Mouse (Mus musculus): Measurements from ENCODE around the gene Arid4a. TPM values are rescaled to one million over a fixed set of nuclear protein-coding genes. Genes with fewer than 3 reads are reported as not detected.

Gene Arid4a
- 10 to 100 TPM; 21.2 to 22.3 TPM for total RNA-seq (2021)
- long read RNA-seq, experiment 1, partial matches to known transcripts = 24 of 24 reads
- long read RNA-seq, experiment 1, other reads (novel, unspliced or antisense) = 0 of 24 reads
- long read RNA-seq, experiment 2, full-length matches to known transcripts = 2 of 3 reads
- long read RNA-seq, experiment 2, partial matches to known transcripts = 1 of 3 reads
- long read RNA-seq, experiment 2, other reads (novel, unspliced or antisense) = 0 of 3 reads

DNA sequence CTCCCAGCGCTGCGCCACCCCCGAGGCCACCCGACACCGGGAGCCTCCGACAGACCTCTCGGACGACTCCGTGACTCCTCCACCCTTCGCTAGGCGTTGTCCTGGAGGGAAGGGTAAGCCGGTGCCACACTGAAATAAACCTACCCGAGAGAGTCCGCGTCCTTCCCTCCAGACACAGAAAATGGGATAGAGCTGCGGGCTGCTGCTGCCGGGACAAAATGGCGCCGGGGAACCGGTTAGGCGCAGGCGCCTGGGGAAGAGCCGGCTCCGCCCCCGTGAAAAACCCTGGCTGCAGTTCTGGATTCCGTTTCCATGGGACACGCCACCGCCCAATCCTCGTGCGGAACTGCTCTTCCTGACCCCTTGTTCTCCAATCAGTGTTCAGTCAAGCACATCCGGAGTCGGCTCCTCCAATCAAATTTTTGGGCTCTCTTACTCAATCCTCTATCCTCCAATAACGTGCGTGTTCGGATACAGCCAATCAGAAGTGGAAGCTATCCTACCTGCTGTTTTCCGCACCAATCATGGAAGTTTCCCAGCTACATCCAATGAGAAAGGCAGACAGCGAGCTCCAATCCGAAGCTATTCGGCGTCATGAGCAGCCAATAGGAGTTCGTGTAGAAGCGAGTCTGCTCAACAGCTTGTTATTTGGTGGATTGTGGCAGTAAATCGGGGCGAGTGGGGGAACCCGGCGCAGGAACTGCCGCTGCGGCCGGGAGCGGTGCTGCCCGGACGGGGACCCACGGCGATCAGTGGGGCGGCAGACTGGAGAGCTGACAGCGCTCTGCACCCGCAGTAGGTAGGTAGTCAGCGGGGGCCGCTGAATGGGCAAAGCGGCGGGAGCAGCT is at the start of gene Arid4a:
Gene Arid4a (plus strand): TSS at position 628 of the 848 bp plus-strand sequence.
- peak; percentile 97 for DNase-seq

DNA sequence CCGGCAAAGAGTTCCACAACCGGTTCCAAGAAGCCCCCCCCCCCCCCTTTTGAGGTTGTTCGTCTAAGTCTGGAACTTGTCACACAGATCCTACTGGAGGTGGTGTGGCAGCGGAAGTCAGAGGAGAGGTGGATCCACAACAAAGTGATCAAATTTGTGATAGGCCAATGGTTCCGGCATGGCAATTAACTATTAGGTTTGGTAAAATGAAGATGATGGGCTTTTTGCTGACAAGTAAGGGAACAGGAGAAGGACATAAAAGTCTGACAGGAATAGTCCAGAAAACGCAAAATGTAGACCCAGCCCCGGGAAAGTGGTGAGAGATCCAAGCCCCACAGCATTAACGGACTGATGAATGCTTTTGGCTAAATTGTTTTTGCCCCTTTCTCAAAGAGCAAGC is 48.2 kb upstream of the Arid4a start:
- DNase-seq = no peak

DNA sequence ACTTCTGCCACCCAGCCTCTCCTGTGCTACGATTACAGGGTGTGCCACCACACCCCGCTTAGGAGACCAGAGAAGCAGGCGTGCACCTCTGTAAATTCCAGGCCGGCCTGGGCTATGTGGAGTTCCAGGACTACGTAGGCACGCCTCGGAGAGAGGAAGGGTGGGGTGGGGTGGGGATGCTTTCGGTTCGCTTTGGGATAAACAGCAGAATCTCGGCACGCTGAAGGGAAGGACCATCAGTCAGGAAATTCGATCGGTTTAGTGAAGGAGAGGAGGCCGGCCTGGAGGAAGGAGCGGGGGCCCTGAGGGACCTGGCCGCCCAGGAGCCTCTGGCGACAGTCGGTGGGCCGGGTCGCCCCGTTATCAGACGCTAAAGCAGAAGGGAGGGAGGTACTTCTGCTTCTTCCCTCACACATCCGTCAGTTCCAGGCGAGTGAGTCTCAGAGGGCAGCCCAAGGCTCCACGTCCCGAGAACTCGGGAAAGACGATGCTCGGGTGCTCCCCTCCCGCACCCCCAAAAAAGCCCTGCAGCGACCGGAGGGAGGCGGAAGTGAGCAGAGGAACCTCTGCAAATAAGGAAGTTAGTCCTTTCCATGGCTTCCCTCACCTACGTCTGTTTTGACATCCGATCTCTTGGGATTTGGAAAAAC is 47.5 kb upstream of the Arid4a start:
- DNase-seq = peak; percentile 83 to 88

DNA sequence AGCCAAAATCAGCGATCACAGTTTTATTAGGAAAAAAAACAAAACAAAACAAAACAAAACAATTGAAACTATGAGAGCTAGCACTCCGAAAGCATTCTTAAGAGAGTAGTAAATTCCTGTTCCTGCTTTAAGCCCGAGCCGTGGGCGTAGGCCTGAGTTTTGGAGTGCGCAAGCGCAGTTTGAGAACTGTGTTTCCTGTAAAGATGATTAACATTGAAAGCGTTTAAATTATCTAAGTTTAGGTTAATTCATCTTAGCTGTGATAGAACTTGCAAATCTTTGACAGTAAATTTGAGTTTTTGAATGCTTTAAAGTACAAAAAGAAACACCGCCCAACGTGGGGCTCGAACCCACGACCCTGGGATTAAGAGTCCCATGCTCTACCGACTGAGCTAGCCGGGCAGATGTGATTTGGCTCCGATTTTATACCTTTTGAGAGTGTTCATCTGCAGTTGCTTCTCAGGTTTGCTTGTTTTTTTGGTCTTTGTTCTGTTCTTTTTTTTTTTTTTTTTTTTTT is 46.9 kb upstream of the Arid4a start:
- peak; percentile 84 to 89 for DNase-seq

DNA sequence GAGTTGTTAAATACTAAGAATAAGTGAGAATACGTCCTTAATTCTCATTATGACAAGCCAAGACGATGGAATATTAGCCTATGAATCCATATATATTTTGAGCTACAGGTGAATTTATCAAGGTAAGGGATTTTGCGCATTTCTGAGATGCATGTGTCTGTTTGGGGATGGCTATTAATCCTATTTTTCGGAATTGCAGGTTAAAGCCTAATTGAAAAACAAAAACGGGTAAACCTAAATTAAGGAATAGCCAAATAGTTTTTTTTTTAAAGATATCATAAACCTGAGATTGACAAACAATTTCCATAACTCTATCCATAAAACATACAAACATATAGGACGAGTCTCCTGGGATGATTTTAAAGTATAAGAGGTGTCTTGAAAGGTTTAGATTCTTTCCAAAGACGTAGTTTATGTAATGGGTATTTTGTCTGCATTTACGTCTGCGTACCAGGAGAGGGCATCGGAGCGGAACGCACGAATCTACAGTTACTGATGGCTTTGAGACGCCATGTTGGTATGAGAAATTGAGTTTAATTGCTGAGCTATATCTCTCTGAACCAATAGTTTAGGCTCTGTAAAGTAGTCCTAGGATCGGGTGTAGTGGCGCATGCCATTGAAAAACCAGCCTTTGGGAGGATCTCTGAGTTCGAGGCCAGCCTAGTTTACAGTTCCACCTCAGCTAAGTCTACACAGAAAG is 46.2 kb upstream of the Arid4a start:
- peak; percentile 52 to 60 for DNase-seq

GRCm38 (mm10) chr12:70973831-70974230 is 42.0 kb upstream of the Arid4a start:
- DNase-seq = no peak

DNA sequence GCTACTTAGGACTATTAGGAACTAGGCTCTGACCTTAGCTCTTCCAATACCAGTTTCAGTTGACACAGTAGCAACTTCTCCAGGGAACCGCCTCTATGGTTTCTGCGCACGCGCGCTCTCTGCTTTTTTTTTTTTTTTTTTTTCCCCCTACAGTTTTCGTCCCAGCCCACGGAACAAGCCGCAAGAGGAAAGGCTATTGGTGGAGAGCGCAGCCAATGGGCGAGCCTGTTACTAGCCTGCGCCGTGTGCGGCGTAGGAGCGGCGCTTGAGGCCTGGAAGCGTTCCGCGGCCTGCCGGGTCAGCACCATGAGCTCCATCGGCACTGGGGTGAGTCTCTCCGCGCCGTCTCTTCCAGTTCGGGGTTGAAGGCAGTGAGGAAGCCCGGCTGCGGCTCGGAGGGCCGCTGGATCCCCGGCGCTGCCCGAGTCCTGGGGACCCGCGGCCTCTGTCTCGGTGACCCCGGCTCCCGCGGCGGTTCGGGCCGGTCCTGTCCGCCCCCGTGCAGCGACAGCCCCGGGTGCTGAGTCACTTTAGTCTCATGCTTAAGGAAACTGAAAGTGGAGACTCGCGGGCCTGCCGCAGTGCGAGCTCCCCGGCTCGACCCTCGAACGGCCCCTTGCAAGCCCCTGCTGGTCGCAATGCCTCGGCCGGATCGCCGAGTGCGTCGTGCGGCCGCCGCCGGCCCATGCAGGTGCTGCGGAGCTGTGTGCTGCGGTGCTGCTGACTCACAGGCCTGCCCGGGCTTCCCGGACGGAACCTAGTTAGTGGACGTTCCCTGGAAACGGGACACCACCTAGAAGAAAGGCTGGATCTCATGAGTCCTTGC is 41.1 kb upstream of the Arid4a start, which contains the start of gene Psma3:
Gene Psma3 (plus strand): TSS at position 181 of the 826 bp plus-strand sequence.
- DNase-seq = peak; percentile 92

DNA sequence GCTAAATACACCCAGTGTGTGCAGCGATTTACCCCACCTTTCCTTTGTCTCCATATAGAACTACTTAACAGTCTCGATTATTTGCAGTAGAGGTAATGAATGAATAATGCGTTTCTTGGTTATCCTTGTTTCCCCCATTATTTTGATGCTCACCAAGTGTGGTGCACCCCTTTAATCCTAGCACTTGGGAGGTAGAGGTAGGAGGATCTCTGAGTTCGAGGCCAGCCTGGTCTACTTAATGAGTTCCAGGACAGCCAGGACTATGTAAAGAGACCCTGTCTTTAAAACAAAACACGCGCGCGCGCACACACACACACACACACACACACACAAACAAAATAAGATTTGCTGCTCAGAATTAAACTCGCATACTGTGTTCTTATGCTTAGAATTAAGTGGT is 40.4 kb upstream of the Arid4a start:
- no peak for DNase-seq

GRCm38 (mm10) chr12:70975891-70976290 is 39.9 kb upstream of the Arid4a start:
- DNase-seq = no peak

DNA sequence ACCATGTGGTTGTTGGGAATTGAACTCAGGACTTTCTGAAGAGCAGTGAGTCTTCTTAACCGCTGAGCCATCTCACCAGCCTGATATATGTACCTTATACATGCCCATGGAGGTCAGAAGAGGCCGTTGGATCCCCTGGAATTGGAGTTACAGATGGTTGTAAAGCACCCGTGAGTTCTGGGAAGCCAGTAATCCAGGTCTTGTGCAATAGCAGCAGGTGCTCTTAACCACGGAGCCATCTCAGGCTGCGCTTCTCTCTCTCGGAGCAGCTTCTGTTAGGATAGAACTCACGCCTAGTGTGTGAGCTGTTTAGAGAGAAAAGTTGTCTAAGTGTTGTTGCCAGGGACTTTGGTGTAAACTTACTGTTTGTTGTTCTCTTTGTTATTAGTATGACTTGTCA is 37.4 kb upstream of the Arid4a start:
- no peak for DNase-seq

DNA sequence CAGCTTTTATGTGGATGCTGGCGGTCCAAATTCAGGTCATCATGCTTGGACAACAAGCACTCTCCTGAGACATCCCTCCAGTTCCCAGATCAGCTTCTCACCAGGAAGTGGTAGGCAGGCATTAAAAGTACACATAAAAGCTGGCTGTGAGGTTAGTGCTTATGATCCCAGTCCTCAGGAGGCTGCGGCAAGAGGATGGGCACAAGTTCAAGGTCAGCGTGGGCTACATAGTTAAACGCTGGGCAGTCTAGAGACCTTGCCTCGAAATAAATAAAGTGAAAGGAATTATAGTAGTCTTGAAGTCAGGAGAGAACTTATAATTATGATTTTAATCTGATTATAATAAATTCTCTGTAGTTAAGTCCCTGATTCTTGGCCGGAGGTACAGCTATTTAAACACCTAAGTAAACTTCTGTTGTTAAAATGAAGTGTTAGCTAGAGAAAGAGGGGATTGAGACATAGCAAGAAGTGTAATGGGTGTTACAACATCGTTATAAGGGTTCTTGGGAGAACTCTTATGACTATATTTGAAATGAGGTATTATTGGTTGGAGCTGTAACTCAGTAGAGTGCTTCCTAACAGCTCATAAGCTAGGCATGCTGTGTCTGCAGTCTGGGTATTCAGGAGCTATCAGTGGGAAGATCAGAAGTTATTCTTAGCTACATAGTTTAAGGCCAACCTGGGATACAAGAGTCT is 30.8 kb upstream of the Arid4a start:
- DNase-seq = peak in 1 of 2 experiments; percentile 21

- no peak for DNase-seq
Observed at GRCm38 (mm10) chr12:70997225-70997624, 18.6 kb upstream of the Arid4a start.

- DNase-seq = peak; percentile 52 to 76
Observed at GRCm38 (mm10) chr12:70999423-70999903, 16.3 kb upstream of the Arid4a start.

DNA sequence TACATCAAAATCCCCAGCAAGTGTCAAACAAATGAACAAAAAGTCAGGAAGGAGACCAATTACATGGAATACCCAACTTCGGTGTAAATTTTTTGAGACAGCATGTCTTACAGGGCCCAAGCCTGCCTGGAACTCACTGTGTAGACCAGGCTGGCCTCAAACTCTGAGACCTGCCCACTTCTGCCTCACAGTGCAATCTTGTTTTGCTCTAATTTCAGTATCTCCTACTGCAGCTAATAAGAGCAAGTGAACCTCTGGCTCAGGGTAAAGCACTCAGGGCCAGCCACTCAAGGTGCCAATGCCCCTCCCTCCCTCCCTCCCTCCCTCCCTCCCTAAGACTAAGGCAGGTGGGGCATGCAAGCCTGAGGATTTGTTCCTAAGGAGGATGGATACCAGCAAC is 15.4 kb upstream of the Arid4a start:
- DNase-seq = no peak

DNA sequence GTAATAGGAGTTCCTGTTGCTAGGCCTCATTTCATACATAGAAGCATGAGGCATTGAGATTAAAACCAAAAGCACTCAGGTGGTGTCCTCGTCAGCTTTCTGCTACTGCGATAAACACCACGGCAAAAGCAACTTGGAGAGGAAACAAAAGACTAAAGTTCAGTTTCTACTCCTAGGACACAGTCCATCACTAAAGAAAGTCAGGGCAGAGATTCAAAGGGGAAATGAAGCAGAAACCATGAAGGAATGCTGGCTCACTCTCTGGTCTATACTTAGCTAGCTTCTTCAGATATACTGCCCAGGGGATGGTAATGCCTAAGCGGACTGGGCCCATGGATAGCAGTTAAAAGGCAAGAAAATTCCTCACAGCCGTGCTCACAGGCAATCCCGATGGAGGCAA is 14.3 kb upstream of the Arid4a start:
- DNase-seq = no peak

DNA sequence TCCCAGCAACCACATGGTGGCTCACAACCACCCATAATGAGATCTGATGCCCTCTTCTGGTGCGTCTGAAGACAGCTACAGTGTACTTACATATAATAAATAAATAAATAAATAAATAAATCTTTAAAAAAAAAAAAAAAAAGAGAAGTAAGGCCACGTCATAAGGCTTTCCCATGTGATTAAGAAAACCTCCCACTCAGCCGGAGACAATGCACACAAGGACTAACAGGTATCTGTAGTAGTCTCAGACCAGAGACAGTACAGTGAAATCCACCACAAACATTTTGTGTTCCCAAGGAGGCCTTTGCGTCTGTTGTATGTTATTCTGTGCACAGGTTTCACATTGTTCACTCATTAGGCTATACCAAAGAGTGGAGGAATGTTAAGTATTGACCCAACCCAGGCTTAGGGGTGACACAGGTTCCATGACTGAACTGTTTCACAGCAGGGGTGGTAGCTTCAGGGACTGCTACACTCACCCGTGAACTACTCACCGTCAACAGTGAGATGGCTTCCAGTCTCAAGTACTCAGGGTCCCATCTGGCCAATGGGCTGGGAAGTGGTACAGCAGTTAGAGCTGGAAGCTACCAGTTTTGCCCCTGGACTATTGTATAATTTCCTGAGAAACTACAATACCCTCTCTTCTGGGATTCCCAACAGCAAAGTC is 11.9 kb upstream of the Arid4a start:
- DNase-seq = no peak

DNA sequence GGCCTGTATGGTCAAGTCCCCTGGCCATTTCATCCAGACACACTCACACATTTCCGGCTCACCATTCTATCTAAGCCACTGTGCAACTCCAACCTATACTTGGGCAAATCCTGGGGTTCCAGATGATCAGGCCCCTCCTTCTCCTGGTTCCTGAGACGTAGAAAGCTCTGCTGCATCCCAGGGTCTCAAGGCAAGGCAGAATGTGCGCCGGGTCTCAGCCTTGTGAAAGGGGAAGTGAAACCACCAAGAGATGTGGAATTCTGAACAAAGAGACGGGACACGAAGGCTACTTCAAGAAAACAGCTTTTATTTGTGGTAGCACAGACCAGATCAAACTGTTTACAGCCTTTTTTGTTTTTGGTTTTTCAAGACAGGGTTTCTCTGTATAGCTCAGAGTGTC is 9.6 kb upstream of the Arid4a start:
- DNase-seq = no peak

- no peak for DNase-seq
Observed at GRCm38 (mm10) chr12:71006901-71007300, 8.9 kb upstream of the Arid4a start.

DNA sequence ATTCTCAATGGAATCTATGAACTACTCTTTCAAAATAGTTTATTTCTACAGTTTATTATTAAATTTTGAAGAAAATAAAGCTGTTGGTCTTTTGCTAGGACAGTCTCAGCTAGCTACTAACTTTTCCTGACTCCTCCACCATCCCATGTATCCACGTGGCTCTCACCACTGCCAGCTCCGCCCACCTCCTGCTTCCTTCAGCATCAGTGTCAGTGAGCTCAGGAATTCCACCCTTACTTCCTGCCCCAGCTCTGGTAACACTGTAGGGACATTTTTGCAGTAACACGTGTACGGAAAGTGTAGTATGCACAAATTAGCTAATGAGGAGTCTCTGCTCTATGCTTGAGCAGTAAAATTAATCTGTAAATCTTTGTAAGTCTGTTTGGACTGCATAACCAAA is 6.0 kb upstream of the Arid4a start:
- peak; percentile 43 to 63 for DNase-seq

GRCm38 (mm10) chr12:71014845-71015362 is 886 bp upstream of the Arid4a start:
- peak; percentile 33 to 88 for DNase-seq
